Comparison of ENCODE assay signal across 8 mouse cellular contexts in the genomic region with DNA sequence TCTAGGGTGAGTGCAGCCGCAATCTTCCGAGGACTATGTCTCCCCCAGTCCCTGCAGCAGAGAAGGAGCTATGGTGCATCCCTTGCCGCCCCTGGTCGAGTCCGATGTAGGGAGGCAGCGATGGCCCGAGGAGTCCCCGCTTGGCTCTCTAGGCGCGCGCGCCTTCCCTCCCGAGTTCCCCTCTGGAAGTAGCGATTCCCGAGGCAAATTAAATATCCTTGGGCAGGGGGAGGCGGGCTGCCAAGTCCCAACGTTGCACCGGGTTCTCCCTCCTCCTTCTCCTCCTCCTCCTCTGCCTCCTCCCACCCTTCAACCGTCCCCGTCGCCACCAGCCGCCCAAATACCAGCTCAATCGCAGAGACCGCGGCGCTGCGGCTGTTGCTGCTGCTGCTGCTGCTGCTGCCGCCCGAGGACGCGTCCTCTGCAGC. TPM values are rescaled to one million over a fixed set of nuclear protein-coding genes. Genes with fewer than 3 reads are reported as not detected.
DNase-seq lines count a peak whose midpoint lies in the region; ATAC-seq and TF ChIP-seq lines count a peak whose summit lies in the region.

No protein-coding gene starts in this region.

- no peaks in the 10 kb centered on the region for H3K27me3 ChIP-seq in embryonic facial prominence, embryonic 11.5 days (ENCODE audit: control insufficient read depth, insufficient read depth, low read length)
- no peaks in the 10 kb centered on the region for H3K27me3 ChIP-seq in limb, embryonic 14.5 days (ENCODE audit: control insufficient read depth, insufficient read depth, low read length)

- H3K4me1 ChIP-seq in embryonic facial prominence, embryonic 11.5 days (ENCODE audit: control insufficient read depth, insufficient read depth, low read length) = no peaks in the 10 kb centered on the region
- H3K4me1 ChIP-seq in limb, embryonic 14.5 days (ENCODE audit: control insufficient read depth, insufficient read depth, low read length) = peaks cover 32% of the 10 kb centered on the region

- peaks cover 4% of the 10 kb centered on the region for H3K36me3 ChIP-seq in embryonic facial prominence, embryonic 11.5 days (replicated peaks; ENCODE audit: control insufficient read depth, insufficient read depth, low read depth, low read length)
- peaks cover 28% of the 10 kb centered on the region for H3K36me3 ChIP-seq in limb, embryonic 14.5 days (ENCODE audit: control insufficient read depth, insufficient read depth, low read length)

- H3K27ac ChIP-seq in embryonic facial prominence, embryonic 11.5 days (replicated peaks; ENCODE audit: low read depth, low read length) = peak overlapping the region; percentile 94
- H3K27ac ChIP-seq in limb, embryonic 14.5 days (replicated peaks; ENCODE audit: low read depth, low read length) = peak overlapping the region; percentile 88

- DNase-seq in thymus, adult 18-20 months = peak; percentile 14 to 22
- no peak for DNase-seq in thymus, postnatal 25 days
- peak; percentile 77 for DNase-seq in embryonic facial prominence, embryonic 11.5 days (ENCODE audit: low spot score)
- DNase-seq in heart, adult 9 months (ENCODE audit: low spot score in 2 of 2) = peak; percentile 84 to 87
- DNase-seq in kidney, adult 9 months = peak; percentile 70
- peak; percentile 84 for DNase-seq in limb, embryonic 14.5 days (ENCODE audit: low spot score)
- DNase-seq in naive thymus-derived CD4-positive, alpha-beta T cell, adult 2 months (ENCODE audit: low read depth) = peak; percentile 38
- peak; percentile 58 for DNase-seq in thymus, postnatal 4 days

- H3K9ac ChIP-seq in embryonic facial prominence, embryonic 11.5 days (replicated peaks; ENCODE audit: low read length) = peak overlapping the region; percentile 87
- H3K9ac ChIP-seq in limb, embryonic 14.5 days (ENCODE audit: low read depth, low read length, severe bottlenecking) = peak overlapping the region; percentile 76

- H3K4me3 ChIP-seq in embryonic facial prominence, embryonic 11.5 days (ENCODE audit: low read depth, low read length) = peak overlapping the region; percentile 73
- H3K4me3 ChIP-seq in limb, embryonic 14.5 days (replicated peaks; ENCODE audit: low read length) = peak overlapping the region; percentile 56

- peak; percentile 50 for ATAC-seq in embryonic facial prominence, embryonic 11.5 days (replicated peaks; ENCODE audit: insufficient number of reproducible peaks, low FRiP score, low TSS enrichment, low read depth)
- ATAC-seq in limb, embryonic 14.5 days (ENCODE audit: low FRiP score, low read depth) = peak; percentile 51

- TF ChIP-seq POLR2A in limb, embryonic 14.5 days (IDR thresholded peaks at IDR 0.05; ENCODE audit: borderline replicate concordance, extremely low read depth, insufficient read depth, insufficient read length) = no peak

- under 1% methylated on average over 31 of the region's 31 CpGs for WGBS in embryonic facial prominence, embryonic 11.5 days
- under 1% methylated on average over 30 of the region's 31 CpGs for WGBS in limb, embryonic 14.5 days

- no peaks in the 10 kb centered on the region for H3K9me3 ChIP-seq in embryonic facial prominence, embryonic 11.5 days (replicated peaks; ENCODE audit: control insufficient read depth, low read length)
- no peaks in the 10 kb centered on the region for H3K9me3 ChIP-seq in limb, embryonic 14.5 days (ENCODE audit: control insufficient read depth, low read length)

- peak overlapping the region; percentile 92 for H3K4me2 ChIP-seq in embryonic facial prominence, embryonic 11.5 days (ENCODE audit: low read depth, low read length)
- peak overlapping the region; percentile 88 for H3K4me2 ChIP-seq in limb, embryonic 14.5 days (replicated peaks; ENCODE audit: low read depth, low read length, severe bottlenecking)

RNA-seq across cellular contexts. Expression of a gene that starts 0.5 kb away (rescaled TPM):
- polyA plus RNA-seq in embryonic facial prominence, embryonic 11.5 days (2014; fragmentation: Nextera tagmentation; extraction: Ambion mirVana) = 7.9 and 8.3 TPM in 2 replicates
- polyA plus RNA-seq in limb, embryonic 14.5 days (2012; rRNA removed) = 19.7 and 26.1 TPM in 2 replicates
- polyA plus RNA-seq in limb, embryonic 14.5 days (2014; fragmentation: Nextera tagmentation; extraction: Ambion mirVana) = 11.8 and 13.8 TPM in 2 replicates

RNA-seq across cellular contexts. Expression of a gene that starts 25.5 kb away (rescaled TPM):
- 6.7 and 6.9 TPM in 2 replicates for polyA plus RNA-seq in embryonic facial prominence, embryonic 11.5 days (2014; fragmentation: Nextera tagmentation; extraction: Ambion mirVana)
- polyA plus RNA-seq in limb, embryonic 14.5 days (2012; rRNA removed) = 7.2 and 8.7 TPM in 2 replicates
- polyA plus RNA-seq in limb, embryonic 14.5 days (2014; fragmentation: Nextera tagmentation; extraction: Ambion mirVana) = 6.1 and 7.0 TPM in 2 replicates

RNA-seq across cellular contexts. Expression of a gene that starts 57.8 kb away (rescaled TPM):
- polyA plus RNA-seq in embryonic facial prominence, embryonic 11.5 days (2014; fragmentation: Nextera tagmentation; extraction: Ambion mirVana) = 31.9 and 35.9 TPM in 2 replicates
- polyA plus RNA-seq in limb, embryonic 14.5 days (2012; rRNA removed) = 0.15 and 0.19 TPM in 2 replicates
- 44.9 and 45.2 TPM in 2 replicates for polyA plus RNA-seq in limb, embryonic 14.5 days (2014; fragmentation: Nextera tagmentation; extraction: Ambion mirVana)
